ENCODE assay signal across 26 mouse cellular contexts in the genomic region with DNA sequence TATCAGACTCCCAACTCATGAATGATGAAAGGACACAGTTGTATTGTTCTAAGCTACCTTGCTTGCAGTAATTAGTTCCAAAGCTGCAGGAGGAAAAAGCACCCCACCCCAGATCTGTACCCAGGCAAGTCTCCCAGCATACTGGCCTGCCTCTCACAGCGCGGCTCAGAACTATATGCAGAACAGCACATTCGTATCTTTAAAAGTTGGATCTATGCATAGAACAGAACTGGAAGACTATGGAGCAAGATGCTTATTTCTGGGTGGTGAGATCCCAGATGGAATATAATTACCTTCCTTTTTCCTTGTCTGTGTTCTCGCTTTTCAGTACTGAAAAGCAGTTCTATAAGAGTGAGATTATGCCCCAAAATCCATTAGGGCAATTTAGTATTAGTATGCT.
"Had no signal": no experiment of that assay in that cellular context is flagged by ENCODE, and none has a peak within 500 bp of the region (broad histone marks: within the 10 kb centered on the region; RNA-seq: fewer than 3 reads in every experiment).

No protein-coding gene starts in this region.

- ATAC-seq: hindbrain, embryonic 16.5 days; inflammation-experienced regulatory T-cells, adult 6 months; intestine, postnatal 0 days had no signal

- H3K36me3 ChIP-seq: heart, embryonic 13.5 days; heart, embryonic 15.5 days; hindbrain, embryonic 10.5 days; hindbrain, embryonic 12.5 days; limb, embryonic 10.5 days; limb, embryonic 12.5 days; liver, embryonic 13.5 days had no signal

- H3K4me3 ChIP-seq: gastrocnemius, adult 2 months; heart, adult 2 months; heart, embryonic 13.5 days; heart, embryonic 15.5 days; hindbrain, embryonic 10.5 days; hindbrain, embryonic 12.5 days; layer of hippocampus, adult 2 months; left cerebral cortex, adult 2 months; limb, embryonic 10.5 days; limb, embryonic 12.5 days; liver, embryonic 13.5 days had no signal

- H3K9me3 ChIP-seq: heart, embryonic 13.5 days; heart, embryonic 15.5 days; hindbrain, embryonic 10.5 days; hindbrain, embryonic 12.5 days; limb, embryonic 10.5 days; limb, embryonic 12.5 days; liver, embryonic 13.5 days had no signal

- H3K4me2 ChIP-seq: heart, embryonic 11.5 days; heart, embryonic 13.5 days; heart, embryonic 15.5 days; hindbrain, embryonic 12.5 days; hindbrain, embryonic 14.5 days; limb, embryonic 12.5 days; liver, embryonic 11.5 days; liver, embryonic 13.5 days had no signal

- H3K27ac ChIP-seq: gastrocnemius, adult 2 months; heart, adult 2 months; heart, embryonic 13.5 days; heart, embryonic 15.5 days; hindbrain, embryonic 12.5 days; hindbrain, embryonic 14.5 days; layer of hippocampus, adult 2 months; left cerebral cortex, adult 2 months; limb, embryonic 10.5 days; limb, embryonic 12.5 days; liver, embryonic 13.5 days had no signal

- H3K27me3 ChIP-seq: heart, embryonic 13.5 days; heart, embryonic 15.5 days; hindbrain, embryonic 12.5 days; limb, embryonic 12.5 days; liver, embryonic 13.5 days had no signal

- DNase-seq: gastrocnemius, adult 2 months; gastrocnemius, postnatal 10 days; gastrocnemius, postnatal 25 days; heart, adult 2 months; heart, postnatal 4 days; kidney, adult 18-20 months; kidney, adult 8-10 months; kidney, postnatal 10 days; kidney, postnatal 25 days; kidney, postnatal 4 days; liver; liver, embryonic 13.5 days had no signal

- H3K9ac ChIP-seq: heart, embryonic 13.5 days; heart, embryonic 15.5 days; hindbrain, embryonic 12.5 days; hindbrain, embryonic 14.5 days; limb, embryonic 12.5 days; liver, embryonic 13.5 days had no signal
